Mouse (Mus musculus) activated CD4-positive, CD25-positive, alpha-beta regulatory T cell, adult 9 weeks (primary cell): Measurements from ENCODE around the gene Gpatch3. TPM values are rescaled to one million over a fixed set of nuclear protein-coding genes. Genes with fewer than 3 reads are reported as not detected.

Source experiments
- polyA plus RNA-seq: library from polyadenylated mRNA; unstranded; fragments of 100-300 nt; shearing (Covaris generic); gene quantifications from one replicate; pipeline ENCODE4 v1.2.1, GENCODE M21; 2017

The Gpatch3 gene
- 2.6 TPM for polyA plus RNA-seq

DNA sequence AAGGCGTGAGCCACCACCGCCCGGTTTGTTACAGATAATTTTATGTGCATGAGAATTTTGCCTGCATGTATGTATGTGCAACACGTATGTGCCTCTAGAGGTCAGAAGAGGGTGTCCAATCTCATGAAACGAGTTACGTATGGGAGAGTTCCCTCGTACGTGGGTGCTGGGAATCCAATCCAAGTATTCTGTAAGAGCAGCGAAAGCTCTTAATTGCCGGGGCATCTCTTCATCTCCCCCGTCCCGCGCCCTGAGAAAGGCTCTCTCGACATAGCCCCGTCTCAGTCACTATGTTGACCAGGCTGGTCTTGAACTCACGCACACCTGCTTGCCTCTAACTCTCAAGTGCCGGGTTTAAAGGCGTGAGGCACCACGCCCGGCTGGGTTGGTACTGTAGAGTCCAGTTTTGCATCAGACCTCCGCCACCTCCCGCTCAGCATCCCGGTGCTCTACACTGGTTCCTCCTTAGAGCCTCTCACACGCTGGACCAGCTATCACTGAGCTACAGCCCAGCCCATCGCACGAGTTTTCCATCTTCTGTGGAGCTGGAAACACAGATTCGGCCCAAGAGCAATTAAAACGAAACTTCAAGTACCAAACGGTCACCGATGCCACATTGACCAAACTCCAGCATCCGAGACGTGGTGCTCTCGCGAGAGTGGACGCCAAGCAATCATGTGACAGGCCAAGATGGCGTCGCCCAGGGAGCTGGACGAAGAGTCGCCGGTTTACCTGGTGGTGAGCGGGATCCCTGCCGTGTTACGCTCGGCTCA lies at the start of gene Gpatch3:
Gene Gpatch3, plus strand, starts transcription at position 676 of the 773 bp plus-strand sequence.

DNA sequence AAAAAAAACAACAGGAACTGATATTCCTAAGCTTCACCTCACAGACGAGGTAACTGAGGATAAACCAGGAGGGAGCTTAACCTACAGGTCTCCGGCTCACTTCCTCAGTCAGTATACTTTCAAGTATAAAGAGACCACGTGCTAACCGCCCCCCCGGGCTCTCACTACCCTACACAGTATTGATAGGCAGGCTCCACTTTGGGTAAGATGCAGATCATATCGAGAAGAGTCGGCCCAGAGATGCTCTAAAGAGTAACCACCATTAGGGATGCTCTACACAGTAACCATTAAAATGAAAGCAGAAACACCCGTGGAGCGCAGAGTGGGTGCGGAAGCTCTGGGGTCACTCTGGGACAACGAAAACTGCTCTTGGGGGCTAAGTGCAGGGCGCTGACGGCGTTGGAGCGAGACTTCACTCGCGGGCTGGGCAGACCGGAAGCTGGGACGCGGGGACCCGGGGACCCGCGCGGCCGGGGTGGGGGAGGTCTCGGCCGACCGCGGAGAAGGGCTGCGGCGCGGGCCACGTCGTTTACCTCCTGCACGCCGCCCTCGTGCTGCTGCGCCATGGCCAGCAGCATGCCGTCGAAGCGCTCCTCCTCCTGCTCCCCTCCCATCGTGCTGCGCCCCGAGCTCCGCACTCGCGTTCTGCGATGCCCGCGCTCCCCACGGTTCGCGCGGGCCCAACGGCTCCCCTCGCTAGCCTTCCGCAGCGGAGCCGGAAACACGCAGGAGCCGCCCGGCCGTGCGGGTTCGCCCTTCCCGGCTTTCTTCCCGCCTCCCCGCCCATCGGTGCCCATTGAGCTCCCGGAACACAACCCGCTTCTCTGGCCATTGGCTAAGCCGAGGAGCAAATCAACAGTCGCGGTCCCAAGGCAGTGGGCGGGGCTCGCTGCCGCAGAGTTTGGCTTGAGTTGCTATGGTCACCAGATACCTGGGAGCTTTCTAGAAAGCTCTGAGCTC lies 29.0 kb upstream of the Gpatch3 start, which contains the start of gene Nudc:
Gene Nudc, minus strand, starts transcription at position 725 of the 960 bp plus-strand sequence.

DNA sequence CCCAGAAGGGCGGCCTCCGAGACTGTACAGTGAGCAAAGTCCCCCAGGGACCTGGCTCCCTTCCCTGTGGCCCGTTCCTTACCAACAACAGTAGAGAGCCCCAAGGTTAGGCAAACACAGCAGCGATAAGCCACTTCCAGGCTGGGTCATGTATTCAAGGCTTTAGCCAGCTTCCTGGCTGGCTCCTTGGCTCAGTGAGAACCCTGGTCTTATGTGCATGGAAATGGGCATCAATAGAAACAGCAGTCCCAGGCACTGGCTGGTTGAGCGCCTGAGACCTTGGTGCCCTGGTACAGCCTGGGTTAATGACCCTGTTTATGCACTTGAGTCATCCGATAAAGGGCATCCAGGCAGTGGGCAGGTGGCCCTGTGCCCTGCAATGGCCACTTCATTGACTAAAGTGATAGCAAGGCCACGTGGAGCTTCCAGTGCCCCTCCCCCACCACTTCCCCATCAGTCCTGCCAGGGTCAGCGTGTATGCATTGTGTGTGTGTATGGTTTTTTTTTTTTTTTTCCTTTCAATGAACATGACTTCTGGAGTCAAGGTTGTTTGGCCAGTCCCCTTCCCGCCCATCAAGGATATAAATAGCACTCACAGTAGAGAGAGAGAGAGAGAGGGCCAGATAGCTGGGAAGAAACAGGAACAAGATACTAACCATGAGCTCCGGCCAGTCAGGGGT lies 21.6 kb upstream of the Gpatch3 start, which contains the start of gene Nr0b2:
Gene Nr0b2, plus strand, starts transcription at position 609 of the 680 bp plus-strand sequence.

DNA sequence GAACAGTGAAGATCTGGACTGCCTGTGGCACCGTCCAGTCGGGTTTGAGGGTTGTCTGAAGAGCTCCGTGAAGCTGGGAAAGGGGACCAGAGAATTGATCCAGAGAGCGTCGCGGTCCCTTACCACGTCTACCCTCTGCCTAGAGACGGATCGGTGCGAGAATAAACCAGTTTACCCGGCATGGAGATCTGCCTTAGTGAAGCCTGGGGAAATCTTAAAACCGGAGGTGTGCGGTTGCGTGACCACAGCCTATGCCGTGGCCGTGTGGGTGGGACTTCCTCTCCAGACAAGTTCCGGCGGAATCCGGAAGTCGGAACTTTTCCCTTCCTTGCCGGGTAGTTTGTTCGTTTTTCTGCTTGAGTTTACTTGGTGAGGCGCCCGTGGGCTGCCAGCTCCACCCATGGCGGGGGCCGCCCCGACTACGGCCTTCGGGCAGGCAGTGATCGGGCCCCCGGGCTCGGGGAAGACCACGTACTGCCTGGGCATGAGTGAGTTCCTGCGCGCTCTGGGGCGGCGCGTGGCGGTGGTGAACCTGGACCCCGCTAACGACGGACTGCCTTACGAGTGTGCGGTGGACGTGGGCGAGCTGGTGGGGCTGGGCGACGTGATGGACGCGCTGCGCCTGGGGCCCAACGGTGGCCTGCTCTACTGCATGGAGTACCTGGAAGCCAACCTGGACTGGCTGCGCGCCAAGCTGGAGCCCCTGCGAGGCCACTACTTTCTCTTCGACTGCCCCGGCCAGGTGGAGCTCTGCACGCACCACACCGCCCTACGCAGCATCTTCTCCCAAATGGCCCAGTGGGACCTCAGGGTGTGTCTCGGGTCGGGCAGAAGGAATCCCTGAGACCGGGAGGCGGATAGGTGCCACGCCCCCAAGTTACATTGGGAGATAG lies 9.8 kb downstream of the Gpatch3 start, which contains the start of gene Gpn2:
Gene Gpn2, plus strand, starts transcription at position 304 of the 893 bp plus-strand sequence.

DNA sequence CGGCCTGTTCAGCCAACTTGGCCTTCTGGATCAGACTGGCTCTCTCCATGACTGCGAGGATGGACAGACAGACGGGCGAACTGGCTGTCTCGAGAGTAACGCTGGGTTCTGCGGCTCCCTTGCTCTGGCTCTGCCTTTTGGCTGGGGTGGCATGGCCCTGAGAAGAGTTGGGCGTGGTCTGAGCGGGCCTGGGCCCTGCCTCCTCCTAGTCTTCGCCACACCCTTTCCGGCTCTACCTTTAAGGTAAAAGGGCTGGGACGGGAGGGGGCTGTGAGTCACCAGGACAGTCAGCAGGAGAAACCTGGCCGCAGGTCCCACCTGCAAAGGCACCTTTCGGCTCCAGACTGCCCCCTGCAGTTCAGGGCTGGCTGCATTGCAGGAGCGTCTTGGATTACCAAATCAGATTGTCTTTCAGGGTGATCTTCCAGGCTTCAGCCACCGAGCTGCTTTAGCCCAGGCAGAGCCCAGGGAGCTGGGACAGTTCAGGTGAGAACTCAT lies 27.2 kb downstream of the Gpatch3 start, which contains the start of gene Sfn:
Gene Sfn, minus strand, starts transcription at position 448 of the 498 bp plus-strand sequence.

Other genes starting within 250 kb of the Gpatch3 start
- 4.4 TPM for gene Wdtc1, start 221.3 kb upstream of the Gpatch3 start, polyA plus RNA-seq
- gene Slc9a1, start 205.0 kb upstream of the Gpatch3 start, polyA plus RNA-seq, result 27.6 TPM
- not detected for gene Tent5b, start 94.6 kb upstream of the Gpatch3 start, polyA plus RNA-seq
- gene Trnp1, start 76.2 kb upstream of the Gpatch3 start, polyA plus RNA-seq, result not detected
- 0.39 TPM for gene Kdf1, start 55.8 kb upstream of the Gpatch3 start, polyA plus RNA-seq
- gene Nudc, start 28.7 kb upstream of the Gpatch3 start, polyA plus RNA-seq, result 148 TPM
- gene Nr0b2, start 21.4 kb upstream of the Gpatch3 start, polyA plus RNA-seq, result not detected
- 21.0 TPM for gene Gpn2, start 9.6 kb downstream of the Gpatch3 start, polyA plus RNA-seq
- gene Sfn, start 27.4 kb downstream of the Gpatch3 start, polyA plus RNA-seq, result 10.9 TPM
- 22.5 TPM for gene Zdhhc18, start 75.4 kb downstream of the Gpatch3 start, polyA plus RNA-seq
- 30.4 TPM for gene Pigv, start 97.9 kb downstream of the Gpatch3 start, polyA plus RNA-seq
- 32.8 TPM for gene Arid1a, start 182.0 kb downstream of the Gpatch3 start, polyA plus RNA-seq